Mouse (Mus musculus) neural tube, embryonic 13.5 days (tissue): ENCODE results near the gene Exoc3l. TPM values are rescaled to one million over a fixed set of nuclear protein-coding genes. Genes with fewer than 3 reads are reported as not detected.

Source experiments
- ATAC-seq: fragments of 200-750 bp; cut with Nextera tagmentation; 2 replicates; pipeline ENCODE4 v1.8.0; 2017; ENCODE audit warnings: low read depth, mild to moderate bottlenecking, moderate TSS enrichment, moderate library complexity
- H3K27ac ChIP-seq: fragments of 300-500 bp; sonication (generic); replicated peaks from 2 replicates; pipeline ENCODE4 v1.5.1; 2015; ENCODE audit warnings: moderate library complexity, mild to moderate bottlenecking, inconsistent platforms
- H3K27me3 ChIP-seq: fragments of 300-500 bp; sonication (generic); 2 replicates; pipeline ENCODE4 v1.6.1; 2015; ENCODE audit warnings: mild to moderate bottlenecking, inconsistent platforms
- H3K36me3 ChIP-seq: fragments of 300-500 bp; sonication (generic); 2 replicates; pipeline ENCODE4 v1.6.1; 2015; ENCODE audit warnings: mild to moderate bottlenecking, inconsistent platforms
- H3K4me1 ChIP-seq: fragments of 300-500 bp; sonication (generic); replicated peaks from 2 replicates; pipeline ENCODE4 v1.6.1; 2015; ENCODE audit warnings: inconsistent platforms
- H3K4me2 ChIP-seq: fragments of 300-500 bp; sonication (generic); 2 replicates; pipeline ENCODE4 v1.6.1; 2015; ENCODE audit warnings: inconsistent platforms, mild to moderate bottlenecking, moderate library complexity
- H3K4me3 ChIP-seq: fragments of 300-500 bp; sonication (generic); 2 replicates; pipeline ENCODE4 v1.5.1; 2015; ENCODE audit warnings: mild to moderate bottlenecking, inconsistent platforms
- H3K9ac ChIP-seq: fragments of 300-500 bp; sonication (generic); 2 replicates; pipeline ENCODE4 v1.6.1; 2015; ENCODE audit warnings: moderate library complexity, mild to moderate bottlenecking, inconsistent platforms
- H3K9me3 ChIP-seq: fragments of 300-500 bp; sonication (generic); 2 replicates; pipeline ENCODE4 v1.6.1; 2016; ENCODE audit warnings: inconsistent platforms
- WGBS: fragments of 180-500 bp; shearing (Covaris S2); methylation state at CpG from one replicate; pipeline ENCODE4 v1.1.7; 2015; 5-methylcytosine and 5-hydroxymethylcytosine counted together
- polyA plus RNA-seq: library from polyadenylated mRNA; unstranded; fragments of >200 nt; fragmentation: Nextera tagmentation; extraction: Ambion mirVana; gene quantifications from 2 replicates; pipeline ENCODE4 v1.2.1, GENCODE M21; 2015

The Exoc3l gene
- 12.8 and 14.3 TPM in 2 replicates for polyA plus RNA-seq

DNA sequence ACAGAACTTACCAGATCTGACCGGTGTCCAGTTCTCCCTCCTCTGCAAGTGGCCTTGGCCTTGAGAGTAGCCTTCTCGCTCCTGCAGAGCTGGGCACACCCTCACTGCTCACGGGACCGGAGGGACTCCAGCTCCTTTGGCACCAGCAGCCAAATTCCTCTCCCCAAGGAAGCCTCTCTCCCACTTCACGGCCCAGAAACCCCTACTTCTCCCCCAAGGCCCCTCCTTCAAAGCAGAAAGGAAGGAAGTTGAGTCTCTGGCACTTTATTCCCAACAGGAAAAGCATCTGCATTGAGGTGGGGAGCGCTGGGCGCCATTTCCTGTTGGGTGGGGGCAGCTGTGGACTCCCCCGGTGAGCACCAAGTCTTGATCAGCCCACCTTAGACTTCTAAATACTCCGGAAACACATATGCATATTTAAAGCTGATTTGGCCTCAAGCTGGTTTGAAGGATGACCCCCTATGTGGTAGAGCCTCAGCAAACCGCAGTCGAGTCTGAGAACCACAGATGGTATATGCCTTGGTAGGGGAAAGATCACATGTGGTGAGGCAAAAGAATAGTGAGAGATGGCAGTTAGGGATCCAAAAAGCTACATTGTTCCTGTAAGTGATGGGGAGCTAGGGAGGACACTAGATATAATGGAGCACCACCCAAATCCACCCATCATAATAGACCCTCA is at the start of gene Exoc3l:
Exoc3l (minus strand) TSS at position 207 of the 679 bp plus-strand sequence.
- 67% methylated on average over 11 of the region's 11 CpGs for WGBS
- Histone ChIP-seq H3K4me2 (peak within 1 kb of the TSS; percentile 99), H3K9ac (0 out of 2 replicates have a peak within 1 kb of the TSS, but pooled peaks have one; percentile 22), H3K4me1 (peaks cover 24% of the 10 kb centered on the region), H3K27me3 (peaks cover 7% of the 10 kb centered on the region), H3K27ac (peak within 1 kb of the TSS; percentile 65), H3K36me3 (peaks cover 17% of the 10 kb centered on the region), H3K4me3 (peak within 1 kb of the TSS; percentile 98), H3K9me3 (no peaks in the 10 kb centered on the region)
- ATAC-seq: no peak

DNA sequence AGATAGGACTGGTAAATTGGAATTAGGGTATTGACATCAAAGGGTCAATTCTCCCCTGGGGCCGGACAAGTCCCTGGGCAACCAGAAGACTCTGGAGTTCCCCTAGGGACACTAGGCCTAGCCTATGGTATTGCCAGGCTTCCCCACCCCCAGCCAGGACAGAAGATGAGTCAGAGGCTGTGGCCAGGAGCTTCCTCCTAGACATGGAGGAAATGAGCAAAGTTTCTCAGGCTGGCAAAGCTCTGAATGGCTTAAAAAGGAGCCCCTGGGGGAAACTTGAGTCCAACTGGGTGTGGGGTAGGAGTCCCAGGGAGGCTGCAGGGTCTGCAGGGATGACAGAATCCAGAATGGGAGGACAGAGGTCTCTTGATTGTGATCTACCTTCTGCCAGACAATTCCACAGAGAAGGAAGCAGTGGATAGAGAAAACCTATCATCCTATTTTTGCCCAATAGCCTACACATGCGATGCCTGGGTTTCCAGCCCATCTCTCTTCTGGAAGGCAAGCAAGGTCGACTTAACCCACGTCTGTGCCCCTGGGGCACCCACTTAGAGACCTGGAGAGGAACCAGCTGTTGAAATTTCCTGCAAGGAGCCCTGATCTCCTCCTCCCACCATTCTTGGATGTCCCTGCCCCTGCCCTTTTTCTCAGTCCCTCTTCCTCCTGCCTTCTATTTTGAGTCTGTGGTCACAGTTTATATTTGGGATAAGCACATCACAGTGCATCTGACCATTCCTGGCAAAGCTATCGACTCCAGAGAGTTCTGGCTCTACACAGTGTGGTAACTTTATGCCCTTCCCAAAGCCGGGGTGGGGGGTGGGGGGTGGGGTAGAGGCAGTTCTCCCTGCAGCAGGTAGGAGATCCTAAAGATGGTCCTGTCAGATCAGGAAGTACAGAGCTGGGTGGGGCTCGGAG is 49.4 kb upstream of the Exoc3l start:
- Histone ChIP-seq H3K4me3 (no peak overlapping the region), H3K36me3 (no peaks in the 10 kb centered on the region), H3K4me1 (peaks cover 40% of the 10 kb centered on the region), H3K9me3 (no peaks in the 10 kb centered on the region), H3K27me3 (peaks cover 16% of the 10 kb centered on the region), H3K9ac (no peak overlapping the region), H3K27ac (no peak overlapping the region), H3K4me2 (no peak overlapping the region)
- no peak for ATAC-seq
- WGBS: 75% methylated on average over 7 of the region's 7 CpGs

DNA sequence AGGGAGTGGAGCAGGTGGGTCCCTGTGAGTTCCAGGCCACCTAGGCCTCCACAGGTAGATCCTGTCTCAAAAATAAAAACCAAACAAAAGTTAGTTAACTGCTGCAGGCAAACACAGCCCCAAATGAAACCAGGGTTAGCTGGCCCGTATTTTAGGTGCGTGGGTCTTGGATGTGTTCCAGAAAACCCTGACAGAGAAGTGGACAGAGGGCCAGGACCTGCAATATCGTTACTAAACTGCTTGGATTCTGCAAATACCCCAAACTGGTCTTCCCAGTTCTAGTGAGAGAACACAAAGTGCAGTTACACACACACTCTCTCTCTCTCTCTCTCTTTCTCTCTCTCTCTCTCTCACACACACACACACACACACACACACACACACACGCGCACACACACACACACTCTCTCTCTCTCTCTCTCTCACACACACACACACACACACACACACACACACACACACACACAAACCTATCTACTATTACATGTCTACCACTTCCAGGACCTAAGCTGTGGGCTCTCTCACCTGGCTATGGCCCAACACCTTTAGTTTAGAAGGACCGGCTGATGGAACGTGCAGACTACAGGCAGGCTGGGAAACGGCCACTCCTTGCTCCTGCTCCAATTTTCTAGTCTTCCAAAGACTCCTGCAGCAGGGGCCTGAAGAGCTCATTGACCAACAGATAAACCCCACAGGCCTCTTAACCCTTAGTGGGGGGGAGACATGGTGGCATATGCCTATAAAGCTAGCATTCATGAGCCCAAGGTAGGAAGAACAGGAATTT is 48.1 kb upstream of the Exoc3l start:
- 0 out of 2 replicates have a peak overlapping the region, but pooled peaks have one; percentile 22 for H3K9ac ChIP-seq
- H3K36me3 ChIP-seq: no peaks in the 10 kb centered on the region
- WGBS: 77% methylated on average over 8 of the region's 8 CpGs
- ATAC-seq: no peak
- peaks cover 16% of the 10 kb centered on the region for H3K27me3 ChIP-seq
- H3K9me3 ChIP-seq: no peaks in the 10 kb centered on the region
- no peak overlapping the region for H3K4me2 ChIP-seq
- H3K4me1 ChIP-seq: peaks cover 29% of the 10 kb centered on the region
- H3K4me3 ChIP-seq: no peak overlapping the region
- no peak overlapping the region for H3K27ac ChIP-seq

DNA sequence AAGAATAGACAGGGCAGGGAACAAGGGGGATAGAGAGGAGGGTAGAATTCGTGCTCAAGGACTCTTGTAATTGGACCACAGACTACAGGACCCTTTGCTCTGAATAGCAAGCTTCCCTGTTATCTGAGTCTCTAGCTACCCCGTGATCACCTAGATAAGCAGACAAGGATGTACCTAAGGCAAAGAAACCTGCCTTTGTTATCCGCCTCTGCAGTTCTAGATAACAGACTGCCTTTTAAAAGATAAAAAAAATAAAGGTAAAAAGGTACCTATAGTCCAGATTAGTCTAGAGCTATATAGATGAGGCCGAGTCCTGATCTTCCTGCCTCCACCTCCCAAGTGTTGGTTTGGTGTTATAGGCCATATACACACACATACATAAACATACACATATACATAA is 46.9 kb upstream of the Exoc3l start:
- Histone ChIP-seq H3K27me3 (peaks cover 16% of the 10 kb centered on the region), H3K27ac (no peak overlapping the region), H3K4me3 (no peak overlapping the region), H3K4me2 (no peak overlapping the region), H3K36me3 (no peaks in the 10 kb centered on the region), H3K4me1 (peaks cover 20% of the 10 kb centered on the region), H3K9me3 (no peaks in the 10 kb centered on the region), H3K9ac (no peak overlapping the region)
- no peak for ATAC-seq
- WGBS: 76% methylated on average over 4 of the region's 4 CpGs

DNA sequence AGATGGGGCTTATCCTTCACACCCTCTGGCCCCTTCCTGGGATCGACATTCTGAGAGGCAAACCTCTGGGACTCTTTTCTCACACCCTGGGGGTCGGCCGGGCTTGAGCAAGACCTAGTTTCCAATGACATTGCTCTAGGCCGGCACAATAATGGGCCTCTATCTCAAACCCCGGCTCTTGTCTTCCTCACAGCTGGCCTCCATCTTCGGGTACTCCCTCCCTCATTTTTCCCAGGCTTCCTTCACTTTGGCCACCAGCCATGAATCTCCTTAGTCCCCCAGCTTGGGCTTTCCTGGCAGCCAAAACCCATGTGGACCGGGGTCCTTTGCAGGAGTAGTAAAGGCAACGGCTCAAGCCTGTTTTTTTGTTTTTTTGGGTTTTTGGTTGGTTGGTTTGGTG is 45.5 kb upstream of the Exoc3l start:
- Histone ChIP-seq H3K4me3 (no peak overlapping the region), H3K9me3 (no peaks in the 10 kb centered on the region), H3K4me1 (peaks cover 7% of the 10 kb centered on the region; the same call in 1 of the 2 replicates), H3K36me3 (0 out of 2 replicates have a peak, but pooled peaks cover 4% of the 10 kb centered on the region), H3K4me2 (no peak overlapping the region), H3K27ac (no peak overlapping the region), H3K9ac (no peak overlapping the region), H3K27me3 (peaks cover 3% of the 10 kb centered on the region)
- 51% methylated on average over 8 of the region's 8 CpGs for WGBS
- ATAC-seq: no peak

DNA sequence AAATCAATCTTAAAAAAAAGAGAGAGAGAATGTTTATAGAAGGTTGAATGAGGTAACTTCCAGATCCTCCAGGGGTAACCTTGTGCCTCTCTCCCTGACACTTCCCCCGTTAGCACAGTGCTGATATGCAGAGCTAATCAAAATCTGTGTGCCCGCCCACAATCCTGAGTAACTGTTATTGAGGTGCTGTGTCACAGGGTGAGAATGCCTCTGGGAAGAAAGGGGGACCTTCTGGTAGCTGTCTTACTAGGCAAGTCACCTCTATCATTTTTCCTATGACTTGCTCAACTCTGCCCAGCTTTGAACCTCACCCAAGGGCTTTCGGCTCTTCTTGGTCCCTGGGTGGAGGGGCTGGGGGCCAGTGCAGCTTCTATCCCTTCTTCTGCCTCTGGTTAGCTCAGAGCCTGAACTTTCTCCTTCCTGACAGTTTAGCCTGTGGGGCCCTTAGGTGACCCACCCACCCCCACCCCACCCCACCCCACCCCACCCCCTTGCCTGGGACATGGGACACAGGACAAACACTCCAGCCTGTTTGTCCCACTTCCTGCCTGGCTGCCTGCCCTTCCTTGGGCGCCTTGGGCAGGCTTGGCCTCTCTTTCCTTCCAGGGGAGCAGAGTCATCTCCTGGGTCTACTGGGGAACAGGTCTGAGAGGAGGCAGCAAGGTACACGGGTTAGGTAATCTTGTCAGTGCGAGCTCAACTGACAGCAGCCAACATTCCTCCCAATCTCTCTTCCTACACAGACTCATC is 44.2 kb upstream of the Exoc3l start:
- ATAC-seq: no peak
- WGBS: 81% methylated on average over 6 of the region's 6 CpGs
- H3K27me3 ChIP-seq: no peaks in the 10 kb centered on the region

DNA sequence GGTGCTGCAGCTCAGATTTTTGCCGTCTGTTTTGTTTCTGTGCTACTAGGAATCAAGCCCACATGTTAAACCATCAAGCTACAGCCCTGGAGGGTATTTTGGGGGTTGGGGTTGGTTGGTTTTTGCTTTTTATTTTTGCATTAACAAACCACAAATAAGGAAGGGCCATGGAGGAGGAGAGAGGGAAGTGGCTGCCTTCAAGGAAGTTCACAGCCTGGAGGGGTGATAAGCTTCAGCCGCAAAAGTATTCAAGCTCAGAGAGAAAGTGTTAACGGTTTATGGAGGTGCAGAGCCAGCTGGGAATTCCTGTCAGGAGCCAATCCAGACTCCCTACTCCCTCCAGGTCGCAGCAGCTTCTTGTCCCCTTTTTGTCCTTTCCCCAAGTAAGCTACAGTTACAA is 43.1 kb upstream of the Exoc3l start:
- no peak overlapping the region for H3K4me3 ChIP-seq
- H3K27me3 ChIP-seq: no peaks in the 10 kb centered on the region
- 0 out of 2 replicates have a peak, but pooled peaks cover 5% of the 10 kb centered on the region for H3K4me1 ChIP-seq
- 55% methylated on average over 4 of the region's 4 CpGs for WGBS
- no peak overlapping the region for H3K27ac ChIP-seq
- ATAC-seq: no peak
- H3K4me2 ChIP-seq: no peak overlapping the region
- no peaks in the 10 kb centered on the region for H3K9me3 ChIP-seq
- no peak overlapping the region for H3K9ac ChIP-seq
- H3K36me3 ChIP-seq: peaks cover 18% of the 10 kb centered on the region

More for the DNA sequence above, 44.2 kb upstream of the Exoc3l start:
- Histone ChIP-seq H3K9me3 (no peaks in the 10 kb centered on the region), H3K27ac (no peak overlapping the region), H3K9ac (no peak overlapping the region), H3K4me1 (0 out of 2 replicates have a peak, but pooled peaks cover 5% of the 10 kb centered on the region), H3K36me3 (0 out of 2 replicates have a peak, but pooled peaks cover 7% of the 10 kb centered on the region), H3K4me3 (no peak overlapping the region), H3K4me2 (no peak overlapping the region)

DNA sequence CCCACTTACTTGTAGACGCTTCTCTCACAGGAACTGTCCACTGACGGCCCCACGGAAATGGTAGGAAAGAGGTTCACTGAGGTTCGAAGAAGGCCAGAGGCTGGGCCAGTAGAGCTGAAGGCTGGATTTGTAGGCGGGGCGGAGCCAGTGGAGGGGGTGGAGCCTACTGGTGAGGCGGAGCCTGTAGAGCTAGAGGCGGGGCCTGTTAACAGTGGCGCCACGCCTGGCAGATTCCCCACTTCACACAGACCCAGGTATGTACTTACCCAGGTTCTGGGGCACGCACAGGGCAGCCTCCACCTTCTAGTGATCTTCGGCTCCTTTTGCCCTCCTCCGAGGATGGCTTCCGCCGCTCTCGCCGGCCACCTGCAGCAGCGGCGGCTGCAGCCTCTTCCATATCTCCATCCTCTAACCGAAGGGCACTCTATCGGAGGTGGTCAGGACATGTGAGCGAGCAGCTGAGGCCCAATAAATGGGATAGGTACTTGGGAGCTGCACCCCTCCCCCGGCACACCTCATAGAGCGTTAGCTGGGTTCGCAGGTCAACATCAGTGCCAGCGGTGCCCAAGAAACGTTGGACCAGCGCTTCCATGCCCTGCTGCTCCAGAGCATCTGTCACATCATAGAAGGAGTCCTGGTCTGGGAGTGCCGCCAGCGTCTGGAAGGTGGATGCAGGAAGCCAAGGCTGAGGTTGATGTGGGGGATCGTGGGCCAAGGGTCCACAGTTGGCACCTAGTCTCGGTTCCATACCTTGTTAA is 40.7 kb upstream of the Exoc3l start:
- H3K27me3 ChIP-seq: no peaks in the 10 kb centered on the region
- H3K4me2 ChIP-seq: peak overlapping the region; percentile 16; the same call in 1 of the 2 replicates
- no peaks in the 10 kb centered on the region for H3K9me3 ChIP-seq
- peaks cover 30% of the 10 kb centered on the region for H3K36me3 ChIP-seq
- ATAC-seq: peak; percentile 51
- 45% methylated on average over 32 of the region's 32 CpGs for WGBS
- no peak overlapping the region for H3K9ac ChIP-seq
- H3K4me1 ChIP-seq: 0 out of 2 replicates have a peak, but pooled peaks cover 4% of the 10 kb centered on the region
- peak overlapping the region; percentile 3; the same call in 1 of the 2 replicates for H3K4me3 ChIP-seq
- H3K27ac ChIP-seq: no peak overlapping the region

DNA sequence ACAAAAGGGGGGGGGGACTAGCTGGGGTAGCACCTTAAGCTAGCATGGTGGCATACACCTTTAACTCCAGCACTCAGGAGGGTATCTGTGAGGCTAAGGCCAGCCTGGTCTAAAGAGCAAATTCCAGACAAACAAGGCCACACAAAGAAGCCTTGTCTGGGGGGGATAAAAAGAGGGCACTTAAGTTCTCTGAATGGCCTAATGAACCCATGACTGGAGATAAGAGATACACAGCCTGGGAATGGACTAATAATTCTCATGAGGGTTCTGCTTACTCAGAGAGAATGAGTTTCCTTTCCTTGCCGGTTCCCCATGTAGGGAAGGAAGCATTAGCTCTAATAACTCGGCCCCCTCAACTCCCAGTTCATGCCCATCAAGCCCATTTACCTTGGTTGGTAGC is 36.6 kb upstream of the Exoc3l start:
- Histone ChIP-seq H3K4me2 (no peak overlapping the region), H3K36me3 (peaks cover 67% of the 10 kb centered on the region), H3K4me1 (peaks cover 4% of the 10 kb centered on the region), H3K9ac (no peak overlapping the region), H3K9me3 (no peaks in the 10 kb centered on the region), H3K27ac (no peak overlapping the region), H3K4me3 (no peak overlapping the region), H3K27me3 (no peaks in the 10 kb centered on the region)
- no peak for ATAC-seq
- WGBS: 81% methylated on average over 2 of the region's 2 CpGs

DNA sequence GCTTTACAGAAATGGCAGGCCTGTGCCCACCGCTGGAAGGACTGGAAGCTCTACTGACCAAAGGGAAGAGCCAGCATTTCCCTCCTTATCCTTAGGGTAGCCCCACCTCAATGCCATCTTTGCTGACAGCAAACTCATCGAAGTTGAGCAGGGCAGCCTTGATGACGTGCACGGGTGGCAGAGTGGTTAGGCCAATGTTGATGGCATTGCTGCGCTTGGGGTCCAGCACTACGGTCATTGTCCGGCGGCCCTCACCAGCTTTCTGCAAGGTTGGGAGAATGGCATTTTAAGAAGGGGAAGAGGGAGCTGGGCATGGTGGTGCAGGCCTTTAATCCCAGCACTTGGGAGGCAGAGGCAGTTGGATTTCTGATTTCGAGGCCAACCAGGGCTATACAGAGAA is 36.0 kb upstream of the Exoc3l start:
- Histone ChIP-seq H3K9ac (no peak overlapping the region), H3K4me3 (no peak overlapping the region), H3K9me3 (no peaks in the 10 kb centered on the region), H3K27ac (no peak overlapping the region), H3K4me1 (peaks cover 10% of the 10 kb centered on the region), H3K27me3 (no peaks in the 10 kb centered on the region), H3K36me3 (peaks cover 67% of the 10 kb centered on the region), H3K4me2 (no peak overlapping the region)
- WGBS: 93% methylated on average over 9 of the region's 9 CpGs
- ATAC-seq: no peak
